Mouse (Mus musculus): ENCODE data around the gene Fes. TPM values are rescaled to one million over a fixed set of nuclear protein-coding genes. Genes with fewer than 3 reads are reported as not detected.

Gene Fes
- total and polyA plus RNA-seq, 3 experiments = 2.7 to 6.6 TPM; not detected in 1

DNA sequence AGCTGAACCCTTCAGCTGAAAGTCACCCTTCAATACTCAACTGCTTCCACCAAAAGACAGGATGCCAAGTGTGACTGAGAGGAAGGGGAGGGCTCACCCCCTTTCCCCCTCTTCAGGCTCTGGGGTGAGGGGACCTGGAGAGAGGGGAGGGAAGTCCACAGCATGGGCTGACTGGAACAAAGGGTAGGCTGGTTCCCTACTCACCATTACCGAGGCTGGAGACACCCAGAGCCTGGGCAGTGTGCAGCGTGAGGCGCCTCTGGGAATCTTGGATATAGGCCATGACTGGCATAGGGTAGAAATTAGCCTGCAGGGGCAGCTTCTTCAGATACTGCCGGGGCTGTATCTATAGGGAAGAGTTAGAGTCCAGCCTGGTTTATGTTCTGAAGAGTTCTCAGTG is 29.7 kb downstream of the Fes start (continued):
- no peak for TF ChIP-seq ELF1 (IDR thresholded peaks at IDR 0.05; ENCODE audit: low read depth, low read length)

DNA sequence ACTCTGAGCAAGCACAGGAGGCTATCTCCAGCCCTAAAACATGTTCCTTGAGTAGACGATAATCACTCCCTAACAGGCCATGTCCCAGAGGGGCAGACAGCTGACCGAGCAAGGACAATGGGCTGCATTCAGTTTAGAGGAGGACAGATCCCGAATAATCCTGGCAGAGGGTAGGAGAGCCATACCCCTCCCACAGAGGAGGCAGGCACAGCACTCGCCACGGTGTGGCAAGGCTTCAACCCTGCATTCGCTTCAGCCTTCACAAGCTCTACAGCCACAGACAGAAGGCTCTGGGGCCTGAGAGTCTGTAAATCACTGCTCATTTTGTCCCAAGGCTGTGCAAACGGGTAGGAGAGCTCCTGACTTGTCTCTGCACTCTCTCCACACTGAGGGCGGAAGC is 30.6 kb downstream of the Fes start:
- Histone ChIP-seq H3K36me3 (ENCODE audit: control insufficient read depth in 1 of 2, insufficient read depth in 2 of 2, low read length in 2 of 2) (peaks cover 0 to 2% of the 10 kb centered on the region in 2 experiments; a peak in 2 of 4 replicates), H3K79me2 (ENCODE audit: control insufficient read depth, insufficient read depth, low read length, poor library complexity) (no peaks in the 10 kb centered on the region), H3K4me1 (ENCODE audit: control insufficient read depth in 1 of 2, insufficient read depth in 2 of 2, low read length in 2 of 2) (no peaks in the 10 kb centered on the region; a peak in 1 of 4 replicates), H3K27me3 (ENCODE audit: control insufficient read depth in 1 of 2, insufficient read depth in 2 of 2, low read length in 2 of 2) (no peaks in the 10 kb centered on the region), H3K27ac (ENCODE audit: control insufficient read depth, low read depth, low read length) (no peak overlapping the region), H3K9me3 (replicated peaks; ENCODE audit: insufficient read depth, low read length) (no peaks in the 10 kb centered on the region), H3K9ac (ENCODE audit: control insufficient read depth, low read depth, low read length, poor library complexity, severe bottlenecking) (no peak overlapping the region), H3K4me3 (ENCODE audit: control insufficient read depth in 1 of 2, insufficient read depth in 1 of 2, low read depth in 2 of 2, low read length in 2 of 2) (no peak overlapping the region)
- TF ChIP-seq ETS1 (IDR thresholded peaks at IDR 0.05; ENCODE audit: low read depth, low read length) (no peak), CTCF (IDR thresholded peaks at IDR 0.05 in 2 of 3, conservative IDR thresholded peaks at IDR 0.05 in 1 of 3; ENCODE audit: control insufficient read depth in 1 of 3, insufficient read depth in 1 of 3, low read depth in 2 of 3, low read length in 3 of 3, poor library complexity in 1 of 3, severe bottlenecking in 1 of 3) (no peak), HCFC1 (IDR thresholded peaks at IDR 0.05; ENCODE audit: low read depth, low read length) (no peak), SMC3 (IDR thresholded peaks at IDR 0.05; ENCODE audit: low read depth, low read length) (no peak), MEF2A (IDR thresholded peaks at IDR 0.05; ENCODE audit: extremely low read depth, insufficient replicate concordance, low read depth, low read length, poor library complexity, severe bottlenecking) (no peak), MYB (IDR thresholded peaks at IDR 0.05; ENCODE audit: low read depth, low read length) (no peak), TBP (IDR thresholded peaks at IDR 0.05; ENCODE audit: low read depth, low read length) (no peak), ZC3H11A (IDR thresholded peaks at IDR 0.05; ENCODE audit: low read depth, low read length) (no peak), POLR2AphosphoS2 (IDR thresholded peaks at IDR 0.05; ENCODE audit: low read length) (no peak), SIN3A (IDR thresholded peaks at IDR 0.05; ENCODE audit: low read length) (no peak), JUND (IDR thresholded peaks at IDR 0.05; ENCODE audit: low read depth, low read length) (no peak), RCOR1 (IDR thresholded peaks at IDR 0.05; ENCODE audit: low read depth, low read length) (no peak), NELFE (IDR thresholded peaks at IDR 0.05; ENCODE audit: low read depth, low read length) (no peak), GATA1 (IDR thresholded peaks at IDR 0.05; ENCODE audit: low read depth, low read length) (no peak), E2F4 (IDR thresholded peaks at IDR 0.05; ENCODE audit: borderline replicate concordance, low read depth, low read length) (no peak), POLR2AphosphoS5 (IDR thresholded peaks at IDR 0.05; ENCODE audit: borderline replicate concordance, low read depth, low read length) (no peak), ZMIZ1 (IDR thresholded peaks at IDR 0.05; ENCODE audit: low read depth, low read length) (no peak), MYC (IDR thresholded peaks at IDR 0.05; ENCODE audit: low read depth, low read length) (no peak), MAFK (IDR thresholded peaks at IDR 0.05; ENCODE audit: borderline replicate concordance, low read depth, low read length) (no peak)
- no peak for DNase-seq (ENCODE audit: low read depth, low spot score)

DNA sequence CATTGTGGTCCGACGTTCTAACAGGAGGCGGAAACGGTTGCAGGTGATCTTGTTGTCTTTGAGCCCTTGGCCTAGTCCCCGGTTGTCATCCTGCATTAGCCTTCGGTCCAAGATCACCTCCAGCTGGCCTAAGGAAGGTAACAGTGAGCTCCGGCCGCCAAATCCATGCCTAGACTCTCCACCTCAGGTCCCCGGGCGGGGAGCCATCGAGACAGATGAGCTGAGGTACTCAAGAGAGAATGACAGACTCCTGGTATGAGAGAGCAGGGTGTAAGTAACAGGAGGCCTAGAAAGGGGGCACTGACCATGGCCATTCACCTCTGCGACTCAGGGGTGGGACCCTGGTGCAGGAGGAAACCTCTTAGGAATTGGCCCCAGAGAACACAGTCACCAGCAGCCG is 31.4 kb downstream of the Fes start:
- H3K79me2 ChIP-seq (ENCODE audit: control insufficient read depth, insufficient read depth, low read length, poor library complexity) = no peaks in the 10 kb centered on the region
- H3K27me3 ChIP-seq (ENCODE audit: control insufficient read depth in 1 of 2, insufficient read depth in 2 of 2, low read length in 2 of 2) = no peaks in the 10 kb centered on the region
- no peak overlapping the region for H3K27ac ChIP-seq (ENCODE audit: control insufficient read depth, low read depth, low read length)
- H3K4me3 ChIP-seq (ENCODE audit: control insufficient read depth in 1 of 2, insufficient read depth in 1 of 2, low read depth in 2 of 2, low read length in 2 of 2) = no peak overlapping the region
- DNase-seq (ENCODE audit: low read depth, low spot score) = no peak
- H3K9ac ChIP-seq (ENCODE audit: control insufficient read depth, low read depth, low read length, poor library complexity, severe bottlenecking) = no peak overlapping the region
- no peaks in the 10 kb centered on the region; a peak in 1 of 4 replicates for H3K4me1 ChIP-seq (ENCODE audit: control insufficient read depth in 1 of 2, insufficient read depth in 2 of 2, low read length in 2 of 2)
- TF ChIP-seq TCF12 (IDR thresholded peaks at IDR 0.05; ENCODE audit: low read depth, low read length) = no peak
- TF ChIP-seq SIN3A (IDR thresholded peaks at IDR 0.05; ENCODE audit: low read length) = no peak
- no peak for TF ChIP-seq GABPA (IDR thresholded peaks at IDR 0.05; ENCODE audit: low read depth, low read length)
- no peak for TF ChIP-seq POLR2A (IDR thresholded peaks at IDR 0.05; ENCODE audit: control insufficient read depth in 1 of 2, insufficient read depth in 1 of 2, low read depth in 1 of 2, low read length in 2 of 2, poor library complexity in 1 of 2)
- TF ChIP-seq ZC3H11A (IDR thresholded peaks at IDR 0.05; ENCODE audit: low read depth, low read length) = no peak
- no peak for TF ChIP-seq CHD1 (IDR thresholded peaks at IDR 0.05; ENCODE audit: low read depth, low read length)
- no peak for TF ChIP-seq GATA1 (IDR thresholded peaks at IDR 0.05; ENCODE audit: low read depth, low read length)
- TF ChIP-seq MAFK (IDR thresholded peaks at IDR 0.05; ENCODE audit: borderline replicate concordance, low read depth, low read length) = no peak
- TF ChIP-seq E2F4 (IDR thresholded peaks at IDR 0.05; ENCODE audit: borderline replicate concordance, low read depth, low read length) = no peak
- TF ChIP-seq CHD2 (IDR thresholded peaks at IDR 0.05; ENCODE audit: low read length) = no peak
- TF ChIP-seq MYB (IDR thresholded peaks at IDR 0.05; ENCODE audit: low read depth, low read length) = no peak
- no peak for TF ChIP-seq MYC (IDR thresholded peaks at IDR 0.05; ENCODE audit: low read depth, low read length)
- TF ChIP-seq USF1 (IDR thresholded peaks at IDR 0.05; ENCODE audit: low read depth, low read length) = no peak
- no peak for TF ChIP-seq NRF1 (IDR thresholded peaks at IDR 0.05; ENCODE audit: insufficient read depth, low read depth, low read length, poor library complexity, severe bottlenecking)
- no peak for TF ChIP-seq RCOR1 (IDR thresholded peaks at IDR 0.05; ENCODE audit: low read depth, low read length)
- no peak for TF ChIP-seq MAZ (IDR thresholded peaks at IDR 0.05; ENCODE audit: low read depth, low read length)
- no peak for TF ChIP-seq CTCF (IDR thresholded peaks at IDR 0.05 in 2 of 3, conservative IDR thresholded peaks at IDR 0.05 in 1 of 3; ENCODE audit: control insufficient read depth in 1 of 3, insufficient read depth in 1 of 3, low read depth in 2 of 3, low read length in 3 of 3, poor library complexity in 1 of 3, severe bottlenecking in 1 of 3)
- no peak for TF ChIP-seq NELFE (IDR thresholded peaks at IDR 0.05; ENCODE audit: low read depth, low read length)
- no peak for TF ChIP-seq POLR2AphosphoS5 (IDR thresholded peaks at IDR 0.05; ENCODE audit: borderline replicate concordance, low read depth, low read length)
- TF ChIP-seq ZMIZ1 (IDR thresholded peaks at IDR 0.05; ENCODE audit: low read depth, low read length) = no peak
- no peaks in the 10 kb centered on the region for H3K9me3 ChIP-seq (replicated peaks; ENCODE audit: insufficient read depth, low read length)
- H3K36me3 ChIP-seq (ENCODE audit: control insufficient read depth in 1 of 2, insufficient read depth in 2 of 2, low read length in 2 of 2) = no peaks in the 10 kb centered on the region; a peak in 2 of 4 replicates

Measured in MEL (cell line).